In the genomic region with DNA sequence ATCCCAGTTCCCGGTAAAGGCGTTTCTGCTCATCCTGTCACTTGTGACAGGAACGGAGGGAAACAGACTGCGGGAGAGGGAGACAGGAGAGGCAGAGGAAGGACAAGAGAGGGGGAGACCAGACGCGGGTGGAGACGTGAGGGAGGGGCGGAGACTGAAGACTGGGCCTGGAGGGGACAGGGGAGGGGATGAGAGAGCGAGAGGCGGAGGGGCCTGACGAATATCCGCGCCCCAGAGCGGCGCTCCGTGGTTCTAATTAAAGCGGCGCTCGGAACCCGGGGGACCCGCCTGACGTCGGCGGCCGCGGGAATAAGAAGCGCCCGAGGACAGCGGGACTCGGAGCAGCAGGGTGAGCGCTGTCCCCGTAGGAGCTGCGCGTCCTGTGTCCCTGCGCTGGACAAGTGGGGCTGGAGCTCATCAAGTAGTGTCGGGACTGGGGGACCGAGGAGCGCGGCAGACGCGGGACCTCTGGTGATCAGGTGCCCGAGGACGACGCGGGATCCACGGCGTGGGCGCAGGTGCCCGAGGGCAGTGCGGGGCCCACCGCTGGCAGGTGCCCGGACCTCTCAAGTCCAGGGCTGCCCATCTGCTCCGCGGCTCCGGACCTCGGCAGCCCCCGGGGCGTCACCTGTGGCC, we compare ENCODE assay signal across 8 mouse cellular contexts. TPM values are rescaled to one million over a fixed set of nuclear protein-coding genes. Genes with fewer than 3 reads are reported as not detected.
DNase-seq lines count a peak whose midpoint lies in the region; ATAC-seq and TF ChIP-seq lines count a peak whose summit lies in the region.

A gene (plus strand): TSS at position 337 of the 636 bp plus-strand sequence.

- peak within 1 kb of the TSS; percentile 95 for H3K4me2 ChIP-seq in kidney, postnatal 0 days (ENCODE audit: low read length)
- peak within 1 kb of the TSS; percentile 100 for H3K4me2 ChIP-seq in midbrain, postnatal 0 days (ENCODE audit: low read depth, low read length, poor library complexity, severe bottlenecking)

- WGBS in kidney, postnatal 0 days: under 1% methylated on average over 57 of the region's 58 CpGs
- WGBS in midbrain, postnatal 0 days: under 1% methylated on average over 56 of the region's 58 CpGs
- WGBS in thymus, adult 2 months: 4% methylated on average over 58 of the region's 58 CpGs

- peak within 1 kb of the TSS; percentile 47 for H3K4me3 ChIP-seq in kidney, postnatal 0 days (replicated peaks; ENCODE audit: low read depth, low read length)
- peak within 1 kb of the TSS; percentile 57 for H3K4me3 ChIP-seq in midbrain, postnatal 0 days (ENCODE audit: low read depth, low read length)
- H3K4me3 ChIP-seq in thymus, adult 2 months (ENCODE audit: control insufficient read depth, insufficient read depth, low read length): no peak within 1 kb of the TSS

- peak; percentile 4 for DNase-seq in lung, postnatal 10 days
- DNase-seq in lung, postnatal 25 days (ENCODE audit: low spot score): no peak
- peak; percentile 43 for DNase-seq in embryo, embryonic 9.5 days (ENCODE audit: extremely low spot score)
- peak; percentile 16 to 23 for DNase-seq in heart, adult 9 months (ENCODE audit: low spot score in 2 of 2)
- DNase-seq in kidney, postnatal 0 days (ENCODE audit: low spot score): peak; percentile 28
- no peak for DNase-seq in midbrain, postnatal 0 days (ENCODE audit: low spot score)
- DNase-seq in thymus, adult 2 months: no peak
- no peak for DNase-seq in ovary, adult 18-20 months (ENCODE audit: low spot score)

- H3K9ac ChIP-seq in kidney, postnatal 0 days (ENCODE audit: low read depth, low read length): peak within 1 kb of the TSS; percentile 23; the same call in 1 of the 2 replicates
- H3K9ac ChIP-seq in midbrain, postnatal 0 days (replicated peaks; ENCODE audit: low read length, poor library complexity, severe bottlenecking): peak within 1 kb of the TSS; percentile 33; the same call in 1 of the 2 replicates

- no peak for ATAC-seq in kidney, postnatal 0 days (replicated peaks; ENCODE audit: low FRiP score, low read depth)
- ATAC-seq in midbrain, postnatal 0 days (ENCODE audit: low FRiP score): peak; percentile 60

- TF ChIP-seq POLR2A in thymus, adult 2 months (IDR thresholded peaks at IDR 0.05; ENCODE audit: control insufficient read depth, extremely low read depth, insufficient read depth, low read length, poor library complexity): no peak

- H3K36me3 ChIP-seq in kidney, postnatal 0 days (ENCODE audit: insufficient read depth, low read length): no peaks in the 10 kb centered on the region
- H3K36me3 ChIP-seq in midbrain, postnatal 0 days (ENCODE audit: insufficient read depth, low read length): no peaks in the 10 kb centered on the region
- no peaks in the 10 kb centered on the region for H3K36me3 ChIP-seq in thymus, adult 2 months (ENCODE audit: control insufficient read depth, insufficient read depth, low read length)

- peaks cover 36% of the 10 kb centered on the region for H3K27me3 ChIP-seq in kidney, postnatal 0 days (ENCODE audit: insufficient read depth, low read length)
- H3K27me3 ChIP-seq in midbrain, postnatal 0 days (ENCODE audit: insufficient read depth, low read length): peaks cover 21% of the 10 kb centered on the region
- peaks cover 11% of the 10 kb centered on the region for H3K27me3 ChIP-seq in thymus, adult 2 months (ENCODE audit: control insufficient read depth, insufficient read depth, low read length)

- H3K27ac ChIP-seq in kidney, postnatal 0 days: no peak within 1 kb of the TSS
- H3K27ac ChIP-seq in midbrain, postnatal 0 days (ENCODE audit: low read depth, low read length): no peak within 1 kb of the TSS
- no peak within 1 kb of the TSS for H3K27ac ChIP-seq in thymus, adult 2 months (ENCODE audit: control insufficient read depth, insufficient read depth, low read length)

- H3K4me1 ChIP-seq in kidney, postnatal 0 days (replicated peaks; ENCODE audit: insufficient read depth, low read length): no peaks in the 10 kb centered on the region; the same call in 1 of the 2 replicates
- H3K4me1 ChIP-seq in midbrain, postnatal 0 days (ENCODE audit: insufficient read depth, low read length): no peaks in the 10 kb centered on the region; the same call in 1 of the 2 replicates
- no peaks in the 10 kb centered on the region for H3K4me1 ChIP-seq in thymus, adult 2 months (replicated peaks; ENCODE audit: control insufficient read depth, insufficient read depth, low read length)

- no peak for TF ChIP-seq CTCF in kidney, postnatal 0 days (IDR thresholded peaks at IDR 0.05; ENCODE audit: low read depth)
- no peak for TF ChIP-seq CTCF in midbrain, postnatal 0 days (IDR thresholded peaks at IDR 0.05)
- no peak for TF ChIP-seq CTCF in thymus, adult 2 months (IDR thresholded peaks at IDR 0.05; ENCODE audit: borderline replicate concordance, control insufficient read depth, extremely low read depth, insufficient read depth, low read length, poor library complexity)

- H3K9me3 ChIP-seq in kidney, postnatal 0 days (replicated peaks; ENCODE audit: low read length): no peaks in the 10 kb centered on the region
- no peaks in the 10 kb centered on the region for H3K9me3 ChIP-seq in midbrain, postnatal 0 days (ENCODE audit: low read length)

RNA-seq across cellular contexts. Expression of the gene that starts here (rescaled TPM):
- 0.43 and 0.58 TPM in 2 replicates for polyA plus RNA-seq in kidney, postnatal 0 days (2015; fragmentation: Nextera tagmentation; extraction: Ambion mirVana)
- 0.33 and 2.5 TPM in 2 replicates for total RNA-seq in midbrain, postnatal 0 days (2014; rRNA removed)
- polyA plus RNA-seq in midbrain, postnatal 0 days (2015; fragmentation: Nextera tagmentation; extraction: Ambion mirVana): 0.41 and 0.43 TPM in 2 replicates
- polyA plus RNA-seq in thymus, adult 2 months (2012; rRNA removed): 0.12 and 0.22 TPM in 2 replicates

Comparison
In these comparisons a context has a peak if more than half of its experiments do, and no peak if none do; other contexts are left out.
1. DNase-seq: peak in lung, postnatal 10 days (single experiment), embryo, embryonic 9.5 days (single experiment) and heart, adult 9 months (2 of 2); none in lung, postnatal 25 days (single experiment), midbrain, postnatal 0 days (single experiment), thymus, adult 2 months (single experiment) and ovary, adult 18-20 months (single experiment).
2. Peak in DNase-seq, H3K4me3 ChIP-seq, H3K9ac ChIP-seq and H3K4me2 ChIP-seq in kidney, postnatal 0 days; RNA of the gene not detected or under 1 TPM.